Mouse (Mus musculus) bone marrow macrophage, adult 2 months (primary cell): ENCODE measurements around the gene C330007P06Rik.

Experiments used
- CTCF ChIP-seq: IDR thresholded peaks from 2 replicates; pipeline ENCODE4 v1.5.1; 2012; ENCODE audit warnings: low read depth, mild to moderate bottlenecking, low read length, moderate library complexity
- POLR2A ChIP-seq: IDR thresholded peaks from 2 replicates; pipeline ENCODE4 v1.6.1; 2012; ENCODE audit warnings: mild to moderate bottlenecking, low read depth, low read length, borderline replicate concordance

GRCm38 (mm10) chrX:36819575-36819974 is 54.3 kb downstream of the C330007P06Rik start:
- TF ChIP-seq POLR2A: no peak
- no peak for TF ChIP-seq CTCF
